Mouse (Mus musculus) erythroblast, embryonic 14.5 days (primary cell): ENCODE data around the gene Ppox.

ENCODE experiments used
- GATA1 ChIP-seq: IDR thresholded peaks from 2 replicates; pipeline ENCODE4 v1.6.1; 2012; ENCODE audit warnings: low read length, inconsistent platforms, mixed read lengths
- TAL1 ChIP-seq: IDR thresholded peaks from 3 replicates; pipeline ENCODE4 v1.6.1; 2012; ENCODE audit warnings: low read length, inconsistent platforms, mixed read lengths

GRCm38 (mm10) chr1:171278436-171278835 lies 2.5 kb downstream of the Ppox start:
- no peak for TF ChIP-seq GATA1
- no peak for TF ChIP-seq TAL1
